In the genomic region with DNA sequence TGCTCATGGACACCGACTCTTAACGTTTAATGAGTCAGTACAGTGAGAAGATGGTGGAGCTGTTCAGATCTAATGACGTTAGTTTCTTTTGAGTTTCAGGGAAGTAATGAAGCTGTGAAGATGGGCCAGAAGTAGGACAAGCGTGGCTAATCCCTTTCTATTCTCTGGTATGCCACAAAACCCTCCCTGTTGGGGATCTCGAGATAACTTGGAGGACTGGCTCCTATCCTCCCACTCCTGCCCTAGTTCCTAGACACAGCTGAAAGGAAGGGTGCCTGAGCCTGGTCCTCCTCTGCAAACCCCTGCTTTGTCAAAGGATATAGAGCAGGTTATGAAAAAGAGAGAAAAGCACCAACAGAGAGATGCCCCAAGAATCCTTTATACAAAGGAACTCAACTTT, we compare ENCODE assay signal across 28 mouse cellular contexts. TPM values are rescaled to one million over a fixed set of nuclear protein-coding genes. Genes with fewer than 3 reads are reported as not detected.
A peak's percentile ranks its signal among the peaks of the same experiment; 100 is the strongest.
DNase-seq lines count a peak whose midpoint lies in the region; ATAC-seq and TF ChIP-seq lines count a peak whose summit lies in the region.
"Had no signal": no experiment of that assay in that cellular context is flagged by ENCODE, and none has a peak within 500 bp of the region (broad histone marks: within the 10 kb centered on the region; RNA-seq: fewer than 3 reads in every experiment).

No protein-coding gene starts in this region.

- no peak for TF ChIP-seq CTCF in gastrocnemius, adult 2 months (IDR thresholded peaks at IDR 0.05)

- ATAC-seq in megakaryocyte, adult 5-6 weeks (ENCODE audit: poor library complexity, severe bottlenecking): no peak
- no peak for ATAC-seq in hindbrain, embryonic 16.5 days
- ATAC-seq: forebrain, embryonic 13.5 days; forebrain, embryonic 16.5 days; intestine, embryonic 15.5 days had no signal

- H3K4me2 ChIP-seq in hindbrain, embryonic 16.5 days (ENCODE audit: low read length): no peak overlapping the region
- H3K4me2 ChIP-seq: embryonic facial prominence, embryonic 13.5 days; forebrain, embryonic 13.5 days; heart, embryonic 13.5 days; hindbrain, embryonic 12.5 days; hindbrain, embryonic 15.5 days; intestine, embryonic 15.5 days had no signal

- peaks cover 74% of the 10 kb centered on the region for H3K4me1 ChIP-seq in megakaryocyte, embryonic 14.5 days
- no peaks in the 10 kb centered on the region for H3K4me1 ChIP-seq in hindbrain, embryonic 16.5 days (ENCODE audit: control insufficient read depth, insufficient read depth, low read depth, low read length)
- H3K4me1 ChIP-seq: embryonic facial prominence, embryonic 10.5 days; forebrain, embryonic 13.5 days; hindbrain, embryonic 12.5 days; hindbrain, embryonic 15.5 days; intestine, embryonic 15.5 days had no signal

- intact Hi-C loops in gastrocnemius, adult 2 months (cut with DNase I): no loop called here

- 61% methylated on average over 5 of the region's 5 CpGs for WGBS in hindbrain, embryonic 16.5 days

- H3K9me3 ChIP-seq in megakaryocyte, embryonic 14.5 days: no peaks in the 10 kb centered on the region
- no peaks in the 10 kb centered on the region for H3K9me3 ChIP-seq in hindbrain, embryonic 16.5 days (ENCODE audit: control insufficient read depth, low read length)
- H3K9me3 ChIP-seq: embryonic facial prominence, embryonic 10.5 days; embryonic facial prominence, embryonic 13.5 days; forebrain, embryonic 13.5 days; G1E; heart, embryonic 10.5 days; heart, embryonic 13.5 days; hindbrain, embryonic 12.5 days; hindbrain, embryonic 15.5 days; intestine, embryonic 15.5 days had no signal

- peak overlapping the region; percentile 25; the same call in 1 of the 2 replicates for H3K27ac ChIP-seq in gastrocnemius, adult 2 months
- H3K27ac ChIP-seq in hindbrain, embryonic 16.5 days (ENCODE audit: low read depth, low read length): no peak overlapping the region
- H3K27ac ChIP-seq: embryonic facial prominence, embryonic 10.5 days; embryonic facial prominence, embryonic 13.5 days; forebrain, embryonic 13.5 days; heart, adult 2 months; heart, embryonic 10.5 days; heart, embryonic 13.5 days; hindbrain, embryonic 12.5 days; hindbrain, embryonic 15.5 days; intestine, embryonic 15.5 days had no signal

- H3K36me3 ChIP-seq in megakaryocyte, embryonic 14.5 days (replicated peaks; ENCODE audit: low read length): peaks cover 32% of the 10 kb centered on the region
- H3K36me3 ChIP-seq in hindbrain, embryonic 16.5 days (ENCODE audit: control insufficient read depth, insufficient read depth, low read length): no peaks in the 10 kb centered on the region
- H3K36me3 ChIP-seq: embryonic facial prominence, embryonic 10.5 days; embryonic facial prominence, embryonic 13.5 days; G1E; heart, embryonic 10.5 days; heart, embryonic 13.5 days; hindbrain, embryonic 12.5 days; hindbrain, embryonic 15.5 days; intestine, embryonic 15.5 days had no signal

- H3K4me3 ChIP-seq in gastrocnemius, adult 2 months: no peak overlapping the region
- peak overlapping the region; percentile 7 for H3K4me3 ChIP-seq in megakaryocyte, embryonic 14.5 days (replicated peaks)
- H3K4me3 ChIP-seq in hindbrain, embryonic 16.5 days (ENCODE audit: low read length): no peak overlapping the region
- H3K4me3 ChIP-seq: embryonic facial prominence, embryonic 10.5 days; embryonic facial prominence, embryonic 13.5 days; erythroblast, embryonic 14.5 days; forebrain, embryonic 13.5 days; heart, adult 2 months; heart, embryonic 10.5 days; heart, embryonic 13.5 days; hindbrain, embryonic 12.5 days; hindbrain, embryonic 15.5 days; intestine, embryonic 15.5 days had no signal

- no peak overlapping the region for H3K9ac ChIP-seq in hindbrain, embryonic 16.5 days (ENCODE audit: low read depth, low read length)
- H3K9ac ChIP-seq: embryonic facial prominence, embryonic 13.5 days; forebrain, embryonic 13.5 days; heart, embryonic 13.5 days; hindbrain, embryonic 12.5 days; hindbrain, embryonic 15.5 days; intestine, embryonic 15.5 days had no signal

- DNase-seq in gastrocnemius, adult 2 months: no peak
- no peak for DNase-seq in gastrocnemius, postnatal 10 days
- peak; percentile 40 for DNase-seq in Muller cell, postnatal 12 days (ENCODE audit: inconsistent ontology term)
- DNase-seq in telencephalon, adult 2 months (ENCODE audit: low read depth, low spot score): peak; percentile 51
- DNase-seq: adrenal gland, adult 2 months; adrenal gland, postnatal 14 days; cerebellum, adult 11-12 months; cerebellum, adult 8-10 months; cerebellum, postnatal 10 days; cerebellum, postnatal 36 days; embryo, embryonic 11 days; gastrocnemius, postnatal 25 days; heart, adult 2 months; kidney, adult 11 months had no signal

- H3K27me3 ChIP-seq in megakaryocyte, embryonic 14.5 days (replicated peaks): no peaks in the 10 kb centered on the region
- no peaks in the 10 kb centered on the region for H3K27me3 ChIP-seq in hindbrain, embryonic 16.5 days (replicated peaks; ENCODE audit: control insufficient read depth, insufficient read depth, low read length)
- H3K27me3 ChIP-seq: embryonic facial prominence, embryonic 13.5 days; forebrain, embryonic 13.5 days; heart, embryonic 13.5 days; hindbrain, embryonic 12.5 days; hindbrain, embryonic 15.5 days; intestine, embryonic 15.5 days had no signal

RNA-seq across cellular contexts. Expression of a gene that starts 38.8 kb away (rescaled TPM):
- total RNA-seq in gastrocnemius, adult 2 months (2021): 100 to 1,000 TPM; 354 to 497 TPM
- total RNA-seq in gastrocnemius, postnatal 10 days (2021): 100 to 1,000 TPM; 442 to 475 TPM
- 27.1 and 31.6 TPM in 2 replicates for polyA plus RNA-seq in megakaryocyte, embryonic 14.5 days (2012; ENCODE audit: insufficient read depth, low replicate concordance)
- 52.8 and 57.4 TPM in 2 replicates for total RNA-seq in megakaryocyte, adult 5-6 weeks (2015)
- 86.5 and 89.1 TPM in 2 replicates for total RNA-seq in megakaryocyte, adult 5-6 weeks (2017)
- polyA plus RNA-seq in hindbrain, embryonic 16.5 days (2015; fragmentation: Nextera tagmentation; extraction: Ambion mirVana): 38.9 and 48.4 TPM in 2 replicates
- polyA plus RNA-seq: G1E had no signal

Comparison
In these comparisons a context has a peak if more than half of its experiments do, and no peak if none do; other contexts are left out.
1. DNase-seq: peak in Muller cell, postnatal 12 days (single experiment) and telencephalon, adult 2 months (single experiment); none in gastrocnemius, adult 2 months (single experiment) and gastrocnemius, postnatal 10 days (single experiment).